Mouse (Mus musculus) midbrain, embryonic 14.5 days (tissue): Measurements from ENCODE around the gene Zfyve19. TPM values are rescaled to one million over a fixed set of nuclear protein-coding genes. Genes with fewer than 3 reads are reported as not detected.
A peak's percentile ranks its signal among the peaks of the same experiment; 100 is the strongest.

Experiments
- ATAC-seq: fragments of 200-750 bp; cut with Nextera tagmentation; 2 replicates; pipeline ENCODE4 v1.8.0; 2017; ENCODE audit warnings: moderate number of reproducible peaks, moderate library complexity; ENCODE audit not compliant: low FRiP score, low TSS enrichment
- DNase-seq: peaks from one replicate; pipeline ENCODE4 v3.0.0-alpha.2; 2015
- H3K27ac ChIP-seq: fragments of 300-500 bp; sonication (generic); replicated peaks from 2 replicates; pipeline ENCODE4 v1.5.1; 2014; ENCODE audit warnings: mild to moderate bottlenecking, low read depth, low read length, moderate library complexity
- H3K27me3 ChIP-seq: fragments of 300-500 bp; sonication (generic); 2 replicates; pipeline ENCODE4 v1.6.1; 2014; ENCODE audit warnings: low read length, control low read depth, mixed read lengths; ENCODE audit not compliant: control insufficient read depth, insufficient read depth
- H3K36me3 ChIP-seq: fragments of 300-500 bp; sonication (generic); 2 replicates; pipeline ENCODE4 v1.6.1; 2014; ENCODE audit warnings: low read length, control low read depth; ENCODE audit not compliant: control insufficient read depth, insufficient read depth
- H3K4me1 ChIP-seq: fragments of 300-500 bp; sonication (generic); 2 replicates; pipeline ENCODE4 v1.6.1; 2014; ENCODE audit warnings: mild to moderate bottlenecking, antibody characterized with exemption, low read length, control low read depth; ENCODE audit not compliant: control insufficient read depth, insufficient read depth
- H3K4me2 ChIP-seq: fragments of 300-500 bp; sonication (generic); 2 replicates; pipeline ENCODE4 v1.6.1; 2014; ENCODE audit warnings: mild to moderate bottlenecking, low read length, moderate library complexity
- H3K4me3 ChIP-seq: fragments of 300-500 bp; sonication (generic); replicated peaks from 2 replicates; pipeline ENCODE4 v1.5.1; 2014; ENCODE audit warnings: low read depth, low read length
- H3K9ac ChIP-seq: fragments of 300-500 bp; sonication (generic); replicated peaks from 2 replicates; pipeline ENCODE4 v1.6.1; 2014; ENCODE audit warnings: mild to moderate bottlenecking, low read length, moderate library complexity
- H3K9me3 ChIP-seq: fragments of 300-500 bp; sonication (generic); 2 replicates; pipeline ENCODE4 v1.6.1; 2016; ENCODE audit warnings: low read length, control low read depth, mixed read lengths; ENCODE audit not compliant: control insufficient read depth
- WGBS: fragments of 180-500 bp; shearing (Covaris S2); extraction: QIAGEN DNeasy Blood & Tissue Kit; methylation state at CpG from one replicate; pipeline ENCODE4 v1.1.7; 2014; 5-methylcytosine and 5-hydroxymethylcytosine counted together
- polyA plus RNA-seq: library from polyadenylated mRNA; unstranded; fragments of >200 nt; fragmentation: Nextera tagmentation; extraction: Ambion mirVana; gene quantifications from 2 replicates; pipeline ENCODE4 v1.2.1, GENCODE M21; 2014

Zfyve19 gene
- polyA plus RNA-seq, 1 experiment from 2014 or later, result 57.3 TPM

DNA sequence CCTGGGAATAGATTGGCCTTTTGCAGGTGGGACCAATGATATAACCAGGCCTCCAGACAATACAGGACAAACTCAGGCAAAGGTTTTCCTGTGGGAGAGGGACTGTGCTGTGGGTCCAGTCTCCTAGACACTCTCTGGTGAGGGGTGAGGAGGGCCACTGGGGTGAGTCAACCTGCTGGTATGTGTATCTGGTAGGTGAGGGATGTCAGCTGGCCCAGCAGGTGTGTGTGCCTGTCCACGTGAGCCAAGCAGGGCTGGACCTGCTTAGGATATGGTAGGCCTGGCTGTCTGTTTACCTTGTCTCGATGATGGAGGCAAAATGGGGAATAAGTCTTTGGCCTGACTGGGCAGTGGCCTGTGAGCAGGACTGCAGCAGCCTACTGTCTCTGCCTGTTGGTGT, 30.3 kb downstream of the Zfyve19 start:
- H3K4me1 ChIP-seq, result peaks cover 7% of the 10 kb centered on the region
- H3K9ac ChIP-seq, result no peak overlapping the region
- WGBS, result 73% methylated on average over 2 of the region's 2 CpGs
- no peak overlapping the region for H3K4me3 ChIP-seq
- no peaks in the 10 kb centered on the region for H3K9me3 ChIP-seq
- peaks cover 45% of the 10 kb centered on the region for H3K27me3 ChIP-seq
- ATAC-seq (no peak), DNase-seq (no peak)
- no peaks in the 10 kb centered on the region for H3K36me3 ChIP-seq
- H3K27ac ChIP-seq, result no peak overlapping the region
- H3K4me2 ChIP-seq, result no peak overlapping the region

DNA sequence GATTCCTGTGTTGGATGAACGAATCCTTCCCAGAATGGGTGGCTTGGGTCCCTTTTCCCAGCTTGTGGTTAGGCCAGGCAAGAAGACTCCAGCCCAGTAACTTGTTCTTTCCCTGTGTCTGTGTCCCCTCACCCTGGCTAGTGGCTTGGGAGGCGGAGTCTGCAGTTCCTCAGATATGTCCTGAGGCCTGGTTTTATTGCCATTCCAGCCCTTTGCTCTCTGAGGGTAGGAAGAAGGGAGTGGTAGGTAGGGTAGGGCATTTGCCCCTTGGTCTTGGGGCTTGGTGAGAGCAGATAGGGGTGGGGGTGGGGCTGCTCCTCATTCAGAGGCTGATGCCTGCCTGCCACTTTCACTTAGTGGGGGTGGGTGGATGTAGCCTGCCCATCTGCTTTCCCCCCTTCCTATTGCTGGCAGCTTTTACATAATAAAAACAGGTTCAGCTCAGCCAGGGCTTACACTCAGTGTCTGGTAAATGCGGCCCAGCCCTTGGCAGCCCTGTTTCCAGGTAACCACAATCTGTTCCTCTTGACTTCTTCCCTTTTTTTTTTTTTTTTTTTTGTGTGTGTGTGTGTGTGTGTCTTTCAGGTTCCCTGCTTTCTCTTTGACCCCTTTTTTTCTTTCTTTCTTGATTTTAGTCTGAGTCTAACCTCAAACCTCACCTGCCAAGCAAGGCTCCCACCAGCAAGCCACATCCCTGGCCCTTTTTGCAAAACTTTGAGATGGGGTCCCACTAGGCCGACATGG, 31.8 kb downstream of the Zfyve19 start:
- Histone ChIP-seq H3K27me3 (peaks cover 43% of the 10 kb centered on the region), H3K9ac (no peak overlapping the region), H3K9me3 (no peaks in the 10 kb centered on the region), H3K4me3 (no peak overlapping the region), H3K36me3 (no peaks in the 10 kb centered on the region), H3K4me1 (peaks cover 7% of the 10 kb centered on the region), H3K4me2 (no peak overlapping the region), H3K27ac (no peak overlapping the region)
- DNase-seq (no peak), ATAC-seq (no peak)
- WGBS, result 58% methylated on average over 4 of the region's 4 CpGs

DNA sequence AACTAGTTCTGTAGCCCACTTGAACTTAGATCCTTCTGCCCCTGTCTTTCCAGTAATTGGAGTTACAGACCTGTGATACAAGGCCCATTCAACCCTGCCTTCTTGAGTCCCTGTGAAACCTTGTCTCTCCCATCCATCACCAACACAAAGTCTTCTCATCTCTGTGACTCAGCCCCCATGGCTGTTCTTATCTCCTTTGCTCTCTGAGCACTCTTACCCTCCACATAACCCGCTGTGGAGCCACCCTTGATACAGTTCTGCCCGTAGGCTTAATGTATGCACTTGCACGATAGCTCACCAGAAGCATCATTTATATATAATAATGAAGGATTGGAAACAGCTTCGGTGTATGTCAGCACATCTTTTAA, 32.4 kb downstream of the Zfyve19 start:
- Histone ChIP-seq H3K4me1 (peaks cover 7% of the 10 kb centered on the region), H3K4me2 (no peak overlapping the region), H3K27me3 (peaks cover 37% of the 10 kb centered on the region), H3K9ac (no peak overlapping the region), H3K4me3 (no peak overlapping the region), H3K9me3 (no peaks in the 10 kb centered on the region), H3K36me3 (no peaks in the 10 kb centered on the region), H3K27ac (no peak overlapping the region)
- DNase-seq (no peak), ATAC-seq (no peak)
- 85% methylated on average over 4 of the region's 4 CpGs for WGBS

DNA sequence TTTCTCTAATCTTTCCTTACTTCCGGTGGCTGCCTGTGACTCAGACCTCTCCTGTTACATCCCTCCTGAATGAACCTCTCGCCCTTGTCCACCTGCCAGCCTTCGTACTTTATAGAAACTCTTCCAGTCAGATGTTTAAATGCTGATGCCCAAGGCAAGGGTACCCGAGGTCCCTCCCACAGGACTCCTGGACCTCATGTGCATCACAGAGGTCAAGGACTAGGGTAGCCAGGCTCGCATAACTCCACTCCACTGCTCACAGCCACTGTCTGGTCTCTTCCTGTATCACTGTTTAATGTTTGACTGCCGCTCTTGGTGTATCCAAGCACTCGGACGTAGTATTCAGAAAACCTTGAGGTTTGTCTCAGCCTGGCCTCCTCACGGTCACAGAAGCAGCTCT, 34.1 kb downstream of the Zfyve19 start:
- DNase-seq (no peak), ATAC-seq (no peak)
- H3K27me3 ChIP-seq, result peaks cover 20% of the 10 kb centered on the region
- no peaks in the 10 kb centered on the region for H3K9me3 ChIP-seq
- no peak overlapping the region for H3K4me2 ChIP-seq
- no peak overlapping the region for H3K4me3 ChIP-seq
- no peak overlapping the region for H3K9ac ChIP-seq
- peaks cover under 1% of the 10 kb centered on the region for H3K4me1 ChIP-seq
- 84% methylated on average over 9 of the region's 9 CpGs for WGBS
- H3K27ac ChIP-seq, result no peak overlapping the region
- H3K36me3 ChIP-seq, result no peaks in the 10 kb centered on the region

DNA sequence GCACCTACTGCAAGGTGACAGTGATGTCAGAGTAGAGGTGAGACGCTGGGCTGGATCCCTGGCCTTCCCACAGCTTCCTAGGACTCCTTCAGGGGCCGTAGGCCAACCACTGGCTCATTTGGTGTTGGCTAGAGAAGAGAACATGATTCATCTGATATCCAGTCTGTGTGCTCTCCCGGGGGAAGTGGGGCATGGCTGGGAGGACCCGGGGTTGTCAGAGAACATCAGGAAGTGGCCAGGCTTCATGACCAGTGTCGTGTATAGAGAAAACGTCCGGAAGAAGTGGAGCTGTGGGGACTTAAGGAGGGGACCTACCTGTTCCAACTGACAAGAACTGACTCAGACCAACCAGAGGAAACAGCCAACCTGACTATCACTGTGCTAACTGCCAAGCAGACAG, 36.8 kb downstream of the Zfyve19 start:
- H3K4me2 ChIP-seq, result no peak overlapping the region
- no peaks in the 10 kb centered on the region for H3K36me3 ChIP-seq
- no peak overlapping the region for H3K27ac ChIP-seq
- WGBS, result 86% methylated on average over 7 of the region's 7 CpGs
- no peak for DNase-seq
- ATAC-seq, result no peak
- H3K9ac ChIP-seq, result no peak overlapping the region
- no peaks in the 10 kb centered on the region for H3K4me1 ChIP-seq
- no peaks in the 10 kb centered on the region for H3K9me3 ChIP-seq
- H3K4me3 ChIP-seq, result no peak overlapping the region
- peaks cover 2% of the 10 kb centered on the region; the same call in 1 of the 2 replicates for H3K27me3 ChIP-seq

DNA sequence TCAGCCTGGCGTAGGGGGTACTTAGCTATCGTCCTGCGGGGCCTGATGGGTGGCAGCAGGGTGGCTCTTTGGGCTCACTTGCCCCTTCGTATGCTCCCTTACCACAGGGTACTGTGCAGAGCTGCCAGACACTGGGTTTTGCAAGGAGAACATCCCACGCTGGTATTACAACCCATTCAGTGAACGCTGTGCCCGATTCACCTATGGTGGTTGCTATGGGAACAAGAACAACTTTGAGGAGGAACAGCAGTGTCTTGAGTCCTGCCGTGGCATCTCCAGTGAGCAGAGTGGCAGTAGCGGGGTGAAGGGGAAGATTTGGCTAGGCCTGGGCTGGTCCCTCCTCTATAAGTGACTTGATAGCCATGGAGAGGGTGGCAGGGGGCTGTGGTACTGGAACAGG, 39.5 kb downstream of the Zfyve19 start:
- Histone ChIP-seq H3K4me2 (no peak overlapping the region), H3K27me3 (peaks cover 2% of the 10 kb centered on the region; the same call in 1 of the 2 replicates), H3K27ac (no peak overlapping the region), H3K36me3 (no peaks in the 10 kb centered on the region), H3K9ac (no peak overlapping the region), H3K4me1 (no peaks in the 10 kb centered on the region), H3K9me3 (no peaks in the 10 kb centered on the region), H3K4me3 (no peak overlapping the region)
- no peak for ATAC-seq
- no peak for DNase-seq
- 83% methylated on average over 9 of the region's 9 CpGs for WGBS

DNA sequence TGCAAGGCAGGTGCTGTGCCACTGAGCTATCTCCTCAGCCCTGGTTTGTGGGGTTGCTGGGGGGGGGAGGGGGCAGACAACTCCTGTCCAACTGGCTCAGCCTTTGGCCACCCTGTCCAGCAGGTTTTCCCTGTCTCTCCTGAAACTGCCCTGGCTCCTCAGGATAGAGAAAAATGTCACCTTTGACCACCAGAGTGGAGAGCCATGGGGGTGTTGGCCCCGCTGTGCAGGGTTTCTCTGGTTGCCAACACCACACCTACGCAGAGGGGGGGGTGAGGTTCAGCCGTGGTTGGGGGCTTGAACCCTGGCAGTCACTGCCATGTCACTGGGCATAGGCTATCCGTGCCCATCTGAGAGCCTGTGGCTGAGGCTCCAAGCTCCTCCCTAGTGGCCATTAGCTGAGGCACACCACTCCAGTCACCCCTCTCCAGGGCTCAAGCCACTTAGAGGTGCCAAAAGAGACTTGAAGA, 41.2 kb downstream of the Zfyve19 start:
- 88% methylated on average over 4 of the region's 4 CpGs for WGBS
- H3K4me2 ChIP-seq, result no peak overlapping the region
- ATAC-seq (no peak), DNase-seq (no peak)
- H3K9ac ChIP-seq, result no peak overlapping the region
- no peak overlapping the region for H3K27ac ChIP-seq
- peaks cover 2% of the 10 kb centered on the region; the same call in 1 of the 2 replicates for H3K27me3 ChIP-seq
- H3K4me3 ChIP-seq, result no peak overlapping the region
- no peaks in the 10 kb centered on the region for H3K9me3 ChIP-seq
- H3K36me3 ChIP-seq, result no peaks in the 10 kb centered on the region
- no peaks in the 10 kb centered on the region for H3K4me1 ChIP-seq

DNA sequence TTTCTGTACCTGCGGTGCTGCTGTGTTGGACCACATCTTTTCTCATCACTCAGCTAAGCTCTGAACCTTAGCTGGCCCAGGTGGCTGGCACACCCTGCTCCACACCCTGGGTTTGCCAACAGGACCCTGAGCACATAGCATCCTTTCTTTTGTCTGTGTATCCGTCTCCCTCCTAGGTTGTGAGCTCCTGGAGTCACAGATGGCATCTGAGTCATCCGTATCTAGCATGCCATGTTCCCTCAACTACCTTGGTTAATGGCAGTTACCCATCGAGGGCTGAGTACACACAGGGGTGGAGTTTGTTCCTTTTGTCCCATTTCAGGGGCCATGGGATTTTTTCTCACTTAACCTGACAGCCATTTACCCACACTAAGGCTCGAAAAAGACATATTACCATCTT, 42.0 kb downstream of the Zfyve19 start:
- DNase-seq (no peak), ATAC-seq (no peak)
- 0 out of 2 replicates have a peak overlapping the region, but pooled peaks have one; percentile 15 for H3K4me2 ChIP-seq
- 69% methylated on average over 5 of the region's 5 CpGs for WGBS
- no peak overlapping the region for H3K4me3 ChIP-seq
- H3K9ac ChIP-seq, result no peak overlapping the region
- H3K4me1 ChIP-seq, result no peaks in the 10 kb centered on the region
- no peaks in the 10 kb centered on the region for H3K9me3 ChIP-seq
- H3K27ac ChIP-seq, result no peak overlapping the region
- no peaks in the 10 kb centered on the region for H3K36me3 ChIP-seq
- peaks cover 5% of the 10 kb centered on the region; the same call in 1 of the 2 replicates for H3K27me3 ChIP-seq
